Mouse (Mus musculus) cerebellum, postnatal 25 days (tissue): ENCODE measurements at regions not wholly inside any gene's neighbourhood (a gene's known extent, or its start where the extent isn't known, plus 50 kb on each side); places are given as distances from the start of the nearest gene placed in this dataset.

ENCODE experiments used
- DNase-seq, 2 experiments: peaks; one replicate each; pipeline ENCODE4 v3.0.0; 2021; ENCODE audit warnings: mixed read lengths in 2 of 2

DNA sequence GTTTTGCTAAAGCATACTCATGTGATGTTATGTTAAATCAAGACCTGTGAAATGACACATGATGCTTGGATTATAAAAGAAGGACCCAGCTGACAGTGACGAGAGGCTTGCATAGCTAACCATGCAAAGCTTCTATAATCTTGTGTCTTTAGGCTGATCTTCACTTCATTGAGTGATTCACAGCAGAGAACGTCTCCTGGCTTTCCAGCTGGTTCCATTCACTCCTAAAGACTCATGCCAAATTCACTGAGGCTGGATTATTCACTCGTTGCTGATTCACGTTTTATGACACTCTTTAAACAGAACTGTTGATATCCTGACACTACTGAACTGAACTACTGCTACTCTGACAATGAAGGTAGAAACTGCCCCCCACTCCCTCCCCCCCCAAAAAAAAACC lies 1642.4 kb upstream of the Slc39a10 start:
- no peak for DNase-seq

DNA sequence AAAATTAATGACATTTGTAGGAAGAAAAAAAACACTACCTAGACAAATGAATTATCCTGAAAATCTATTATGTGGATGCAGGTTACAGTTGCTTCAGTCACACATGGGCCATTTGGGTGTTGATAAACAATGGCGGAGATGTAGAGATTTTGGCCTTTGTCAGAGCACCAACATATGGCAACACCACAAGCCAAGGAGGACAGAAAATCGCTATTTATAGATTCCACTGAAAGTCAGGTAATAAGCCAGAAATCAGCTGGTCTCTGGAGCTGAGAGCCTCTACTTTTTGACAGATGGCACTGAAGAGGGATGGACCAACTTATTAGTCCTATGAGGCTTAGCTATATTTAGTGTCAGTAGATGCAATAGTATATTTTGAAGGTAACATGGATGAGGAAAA lies 1640.7 kb upstream of the Slc39a10 start:
- DNase-seq: peak; percentile 65 to 76

GRCm38 (mm10) chr1:48488756-48489155 lies 1596.1 kb upstream of the Slc39a10 start:
- DNase-seq: peak; percentile 68 to 82

GRCm38 (mm10) chr1:48459928-48460327 lies 1567.3 kb upstream of the Slc39a10 start:
- DNase-seq: peak in 1 of 2 experiments; percentile 21
